Mouse (Mus musculus) testis, adult 2 months (tissue): ENCODE measurements at regions not wholly inside any gene's neighbourhood (a gene's known extent, or its start where the extent isn't known, plus 50 kb on each side); places are given as distances from the start of the nearest gene placed in this dataset.

ENCODE experiments used
- CTCF ChIP-seq: fragments of 200-500 bp; IDR thresholded peaks from 2 replicates; pipeline ENCODE4 v1.5.1; 2012; ENCODE audit warnings: low read depth, mild to moderate bottlenecking, inconsistent platforms, low read length, moderate library complexity; ENCODE audit not compliant: control insufficient read depth, insufficient read depth, insufficient replicate concordance
- POLR2A ChIP-seq: fragments of 200-500 bp; IDR thresholded peaks from 2 replicates; pipeline ENCODE4 v1.6.1; 2012; ENCODE audit warnings: low read depth, mild to moderate bottlenecking, inconsistent platforms, low read length, moderate library complexity; ENCODE audit not compliant: control insufficient read depth

GRCm38 (mm10) chr10:67726351-67726750 is 177.6 kb upstream of the Ado start:
- TF ChIP-seq CTCF: no peak
- TF ChIP-seq POLR2A: no peak
